Mouse (Mus musculus): Measurements from ENCODE around the gene Slamf1.
"Not testable (repeated sequence)": the region's sequence is repeated elsewhere in the genome, so short reads cannot be mapped to it uniquely, and the experiment has no call there.

The Slamf1 gene

DNA sequence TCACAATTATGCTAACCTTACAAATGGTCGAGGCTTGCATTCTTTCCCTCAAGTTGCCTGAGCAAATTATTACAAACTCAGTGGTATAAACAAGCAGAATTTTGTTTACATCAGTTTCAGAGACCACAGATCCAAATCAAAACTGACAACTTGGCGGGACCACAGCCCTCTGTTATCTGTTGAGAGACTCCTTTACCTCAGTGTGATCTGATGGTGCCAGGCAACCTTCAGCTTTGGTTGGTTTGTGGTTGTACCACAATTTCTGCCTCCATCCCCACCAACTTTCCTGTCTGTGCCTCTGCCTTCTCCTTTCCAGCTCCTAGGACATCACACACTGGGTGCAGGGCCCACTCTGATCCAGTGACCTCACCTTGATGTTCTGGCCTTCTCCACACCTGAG is 29.3 kb downstream of the Slamf1 start:
- ChIA-PET CTCF (no interaction called here), POLR2A (no interaction called here)

- CTCF ChIA-PET: no interaction called here
- POLR2A ChIA-PET: no interaction called here
Measured at GRCm38 (mm10) chr1:171797840-171798239, 30.9 kb downstream of the Slamf1 start.

GRCm38 (mm10) chr1:171799648-171800047 is 32.7 kb downstream of the Slamf1 start:
- ChIA-PET POLR2A (no interaction called here), CTCF (no interaction called here)

DNA sequence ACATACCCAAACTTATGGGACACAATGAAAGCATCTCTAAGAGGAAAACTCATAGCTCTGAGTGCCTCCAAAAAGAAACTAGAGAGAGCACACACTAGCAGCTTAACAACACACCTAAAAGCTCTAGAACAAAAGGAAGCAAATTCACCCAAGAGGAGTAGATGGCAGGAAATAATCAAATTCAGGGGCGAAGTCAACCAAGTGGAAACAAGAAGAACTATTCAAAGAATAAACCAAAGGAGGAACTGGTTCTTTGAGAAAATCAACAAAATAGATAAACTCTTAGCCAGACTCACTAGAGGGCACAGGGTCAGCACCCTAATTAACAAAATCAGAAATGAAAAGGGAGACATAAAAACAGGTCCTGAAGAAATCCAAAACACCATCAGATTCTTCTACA is 44.1 kb downstream of the Slamf1 start:
- CTCF ChIA-PET, POLR2A ChIA-PET: not testable (repeated sequence)

GRCm38 (mm10) chr1:171815545-171816439 is 48.9 kb downstream of the Slamf1 start:
- POLR2A ChIA-PET: interaction anchor here in 2 of 4 experiments (0.6 to 0.9 kb wide), 3 partner anchors 19 to 267 kb away, joined by 3 to 4 read pairs (median 3); partner anchors contain the start of genes Copa (in 1 of the 2) and Ncstn (in 1 of the 2)
- CTCF ChIA-PET: interaction anchor here in 3 of 4 experiments (0.5 to 3.6 kb wide), 23 partner anchors 10 to 1043 kb away, joined by 3 to 18 read pairs (median 4); no protein-coding TSS in a partner anchor

DNA sequence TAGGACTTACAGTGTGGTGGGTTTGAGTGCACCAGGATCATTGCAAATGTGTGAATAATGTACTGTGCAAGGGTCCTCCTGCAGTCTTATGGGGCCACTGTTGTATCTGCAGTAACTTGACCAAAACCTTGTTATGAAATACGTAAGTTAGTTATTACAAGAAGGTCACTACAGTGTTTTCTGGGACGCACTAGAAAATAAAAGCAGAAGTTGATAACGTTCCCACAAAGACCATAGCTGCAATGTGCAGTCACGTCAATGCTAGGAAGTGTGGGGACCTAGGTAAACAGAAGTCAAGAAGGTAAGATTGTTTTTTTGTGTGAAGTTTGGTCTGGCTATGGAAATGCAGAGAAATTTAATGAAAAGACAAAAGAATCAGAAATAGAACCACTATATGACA is 50.1 kb downstream of the Slamf1 start:
- ChIA-PET POLR2A (no interaction called here), CTCF (interaction anchor here in 2 of 4 experiments (1.7 to 3.6 kb wide), 5 partner anchors 9 to 193 kb away, joined by 6 to 18 read pairs (median 7); no protein-coding TSS in a partner anchor)

DNA sequence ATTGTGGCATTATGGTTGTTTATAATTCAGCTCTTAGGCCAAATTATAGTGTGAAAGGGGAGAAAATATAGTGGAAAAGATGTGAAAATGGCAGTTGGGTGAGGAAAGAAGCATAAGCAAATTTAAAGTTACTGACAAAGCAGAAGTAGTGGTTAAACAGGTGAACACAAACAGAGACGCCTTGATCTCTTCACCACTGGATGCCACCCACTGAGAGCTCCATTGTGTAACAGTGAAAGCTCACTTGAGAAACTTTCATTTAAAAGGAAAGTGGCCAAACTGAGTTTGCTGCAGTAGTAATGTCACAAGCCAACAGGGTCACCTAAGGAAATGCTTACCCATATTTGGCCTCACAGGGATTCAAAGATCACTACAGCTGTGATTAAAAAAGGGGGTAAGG is 54.4 kb downstream of the Slamf1 start:
- CTCF ChIA-PET: interaction anchor here in 2 of 4 experiments (0.5 to 2.1 kb wide), 2 partner anchors 70 to 179 kb away, joined by 3 to 6 read pairs; no protein-coding TSS in a partner anchor
- POLR2A ChIA-PET: interaction anchor here in 1 of 4 experiments (1.2 kb wide), 1 partner anchor 221 kb away, joined by 3 read pairs; no protein-coding TSS in a partner anchor

DNA sequence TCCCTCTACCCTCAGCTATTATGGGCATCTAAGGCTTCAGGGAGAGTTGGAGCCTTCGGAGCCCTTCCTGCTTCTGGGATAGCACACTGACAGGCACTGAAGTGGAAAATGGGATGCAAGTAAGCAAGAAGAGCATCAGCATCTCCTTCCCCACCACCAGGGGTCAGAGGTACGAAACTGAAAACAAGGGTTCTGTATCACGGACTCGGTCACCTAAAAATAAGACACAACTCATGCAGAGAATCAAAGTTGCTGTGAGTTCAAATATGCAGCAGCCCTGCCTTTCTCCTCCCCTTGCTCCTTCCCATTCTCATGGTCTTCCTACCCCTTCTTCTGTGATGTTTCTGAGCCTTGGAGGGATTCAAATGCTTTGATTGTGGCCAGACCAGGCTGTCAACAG is 58.5 kb downstream of the Slamf1 start:
- POLR2A ChIA-PET: interaction anchor here in 2 of 4 experiments (0.6 to 1.3 kb wide), 4 partner anchors 175 to 499 kb away, joined by 3 to 4 read pairs (median 4); no protein-coding TSS in a partner anchor

GRCm38 (mm10) chr1:171826164-171826563 is 59.2 kb downstream of the Slamf1 start:
- POLR2A ChIA-PET: interaction anchor here in 3 of 4 experiments (0.6 to 1.3 kb wide), 7 partner anchors 23 to 499 kb away, joined by 3 to 4 read pairs (median 3); no protein-coding TSS in a partner anchor

More for the DNA sequence above, 58.5 kb downstream of the Slamf1 start:
- CTCF ChIA-PET: interaction anchor here (0.6 to 2.9 kb wide), 35 partner anchors 9 to 500 kb away, joined by 3 to 47 read pairs (median 5); no protein-coding TSS in a partner anchor

DNA sequence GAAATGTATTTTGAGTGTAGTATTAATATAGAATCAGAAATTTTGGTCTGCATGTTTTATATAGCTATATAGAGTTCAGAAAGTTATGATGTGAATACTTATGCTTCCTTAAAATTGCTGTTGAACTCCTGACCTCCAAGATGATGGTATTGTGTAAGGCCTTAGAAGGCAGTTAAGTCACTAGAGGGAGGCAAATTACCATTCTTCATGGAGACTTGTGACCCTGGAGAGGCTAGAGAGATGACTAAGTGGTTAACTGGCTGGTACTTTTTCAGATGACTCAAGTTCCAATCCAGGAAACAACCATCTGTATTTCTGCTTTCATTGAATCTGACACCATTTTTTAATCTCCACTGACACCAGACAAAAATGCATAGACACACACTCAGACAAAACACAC is 60.7 kb downstream of the Slamf1 start:
- POLR2A ChIA-PET: interaction anchor here in 1 of 4 experiments (1.0 kb wide), 1 partner anchor 174 kb away, joined by 3 read pairs; no protein-coding TSS in a partner anchor

More at GRCm38 (mm10) chr1:171826164-171826563, 59.2 kb downstream of the Slamf1 start:
- CTCF ChIA-PET: interaction anchor here (0.5 to 2.9 kb wide), 51 partner anchors 8 to 583 kb away, joined by 3 to 47 read pairs (median 4); no protein-coding TSS in a partner anchor

GRCm38 (mm10) chr1:171839488-171839887 is 72.6 kb downstream of the Slamf1 start, which contains the start of gene Cd84:
Cd84 (plus strand) TSS chr1:171839697.
- POLR2A ChIA-PET: no interaction called here

More for the DNA sequence above, 60.7 kb downstream of the Slamf1 start:
- CTCF ChIA-PET: interaction anchor here in 2 of 4 experiments (1.9 to 2.8 kb wide), 4 partner anchors 131 to 183 kb away, joined by 5 to 47 read pairs (median 18); no protein-coding TSS in a partner anchor

GRCm38 (mm10) chr1:171840450-171841023 is 73.6 kb downstream of the Slamf1 start:
- ChIA-PET POLR2A (no interaction called here), CTCF (no interaction called here)

More at GRCm38 (mm10) chr1:171839488-171839887, 72.6 kb downstream of the Slamf1 start, which contains the start of gene Cd84:
- CTCF ChIA-PET: no interaction called here

DNA sequence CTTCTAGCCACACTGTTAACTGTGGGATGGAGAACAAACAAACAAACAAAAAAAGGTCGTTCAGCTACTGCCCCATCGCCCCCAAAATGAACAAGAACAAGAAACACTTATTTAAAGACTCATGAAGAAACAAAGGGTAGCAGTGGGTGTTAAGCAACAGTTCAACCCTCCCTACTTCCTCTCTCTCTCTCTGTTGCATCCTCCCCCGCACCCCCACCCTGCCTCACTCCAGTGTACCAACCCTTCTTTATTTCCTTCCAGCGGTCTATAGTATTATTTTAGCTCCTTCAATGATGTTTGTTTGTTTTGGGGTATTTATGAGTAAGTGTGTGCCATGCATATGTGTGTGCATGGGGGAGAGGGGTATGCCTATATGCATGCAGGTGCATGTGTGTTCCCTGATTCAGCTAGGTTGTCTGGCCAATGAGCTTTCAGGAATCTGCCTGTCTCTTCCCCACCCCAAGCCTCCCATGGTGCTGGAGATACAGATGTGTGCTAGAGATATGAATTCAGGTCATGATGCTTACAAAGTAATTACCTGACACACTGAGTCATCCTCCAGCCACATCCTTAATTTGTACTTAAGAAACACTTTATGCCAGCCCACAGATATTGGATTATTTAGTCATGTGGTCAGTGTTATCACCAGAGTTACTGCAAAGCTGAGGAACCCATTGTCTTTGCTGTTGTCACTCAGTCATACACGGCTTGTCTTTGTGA is 78.3 kb downstream of the Slamf1 start:
- CTCF ChIA-PET: interaction anchor here in 1 of 4 experiments (0.6 kb wide), 1 partner anchor 22 kb away, joined by 5 read pairs; no protein-coding TSS in a partner anchor
- POLR2A ChIA-PET: no interaction called here

GRCm38 (mm10) chr1:171848201-171848600 is 81.3 kb downstream of the Slamf1 start:
- CTCF ChIA-PET: no interaction called here
- POLR2A ChIA-PET: no interaction called here

DNA sequence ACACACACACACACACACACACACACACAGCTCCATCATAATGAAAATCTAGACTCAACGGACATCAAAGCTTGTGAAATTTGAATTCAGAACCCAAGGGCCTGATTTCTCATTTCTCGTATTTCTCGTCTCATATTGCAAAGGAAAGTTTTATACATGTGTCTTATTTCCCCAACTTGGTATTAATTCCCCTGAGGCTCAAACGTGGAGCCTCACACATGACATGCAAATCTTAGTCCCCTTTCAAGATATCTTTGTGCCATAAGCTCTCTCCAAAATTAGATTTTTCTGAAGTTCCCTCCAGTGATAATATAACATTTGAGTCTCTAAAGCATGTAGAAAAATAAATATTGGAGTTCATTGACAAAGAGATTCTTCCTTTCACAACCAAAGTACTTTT is 81.8 kb downstream of the Slamf1 start:
- ChIA-PET POLR2A (interaction anchor here in 1 of 4 experiments (0.6 kb wide), 1 partner anchor 23 kb away, joined by 3 read pairs; no protein-coding TSS in a partner anchor), CTCF (no interaction called here)

GRCm38 (mm10) chr1:171849454-171849853 is 82.5 kb downstream of the Slamf1 start:
- ChIA-PET CTCF (no interaction called here), POLR2A (interaction anchor here in 1 of 4 experiments (0.6 kb wide), 1 partner anchor 23 kb away, joined by 3 read pairs; no protein-coding TSS in a partner anchor)
